Mouse (Mus musculus): ENCODE measurements at regions not wholly inside any gene's neighbourhood (a gene's known extent, or its start where the extent isn't known, plus 50 kb on each side); places are given as distances from the start of the nearest gene placed in this dataset.

GRCm38 (mm10) chr1:61419839-61420238 lies 218.8 kb upstream of the Pard3b start:
- CTCF ChIA-PET = no interaction called here

- CTCF ChIA-PET = no interaction called here
Observed at GRCm38 (mm10) chr1:61423253-61423652, 215.4 kb upstream of the Pard3b start.

- CTCF ChIA-PET = no interaction called here
Observed at GRCm38 (mm10) chr1:61428706-61429501, 209.7 kb upstream of the Pard3b start.

- CTCF ChIA-PET = no interaction called here
Observed at GRCm38 (mm10) chr1:61437603-61438002, 201.0 kb upstream of the Pard3b start.

DNA sequence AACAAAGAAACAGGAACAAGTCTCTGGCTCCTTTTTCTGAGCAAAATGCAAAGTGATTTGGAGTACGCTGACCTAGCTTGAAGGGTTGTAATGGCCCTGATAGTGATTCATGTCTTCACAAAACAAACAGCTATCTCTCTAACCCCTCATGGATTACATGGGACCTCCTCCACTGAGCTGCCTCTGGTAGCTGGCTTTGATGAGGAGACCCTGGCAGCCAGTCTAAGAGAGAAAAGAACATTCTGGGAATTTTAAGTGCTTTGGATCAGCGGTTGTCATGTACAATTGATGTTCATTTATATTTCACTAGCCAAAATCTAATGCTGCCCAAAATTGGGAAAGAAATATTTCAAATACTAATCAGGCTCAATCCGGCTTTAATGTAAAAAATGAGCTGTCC lies 177.2 kb upstream of the Pard3b start:
- CTCF ChIA-PET = no interaction called here

DNA sequence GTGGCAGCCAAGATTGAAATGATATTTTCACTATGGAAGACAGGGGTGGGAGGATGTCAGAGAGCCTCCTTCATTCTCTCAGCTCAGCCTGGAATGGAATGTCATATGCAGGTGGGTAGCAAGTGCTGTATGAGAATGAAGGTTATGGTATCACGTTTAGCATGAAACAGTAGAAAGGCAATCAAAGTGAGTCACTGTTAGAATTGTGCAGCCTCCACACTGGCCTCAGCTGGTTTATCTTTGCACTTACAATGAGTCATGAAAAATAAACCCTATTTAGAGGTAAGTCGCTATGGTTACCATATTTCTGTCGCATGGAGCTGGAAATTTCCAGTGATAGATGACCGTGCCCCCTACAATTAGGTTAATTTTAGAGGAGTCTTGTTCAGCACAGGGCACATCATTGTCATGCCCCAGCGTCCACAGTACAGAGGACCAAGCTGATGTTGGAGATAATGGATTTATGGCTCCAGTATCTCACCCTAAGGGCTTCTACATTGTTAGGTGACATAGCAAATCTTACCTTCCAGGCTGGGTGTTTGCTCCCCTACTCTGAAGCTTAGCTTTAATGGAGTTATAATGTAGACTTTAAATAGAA lies 167.9 kb upstream of the Pard3b start:
- CTCF ChIA-PET = no interaction called here

DNA sequence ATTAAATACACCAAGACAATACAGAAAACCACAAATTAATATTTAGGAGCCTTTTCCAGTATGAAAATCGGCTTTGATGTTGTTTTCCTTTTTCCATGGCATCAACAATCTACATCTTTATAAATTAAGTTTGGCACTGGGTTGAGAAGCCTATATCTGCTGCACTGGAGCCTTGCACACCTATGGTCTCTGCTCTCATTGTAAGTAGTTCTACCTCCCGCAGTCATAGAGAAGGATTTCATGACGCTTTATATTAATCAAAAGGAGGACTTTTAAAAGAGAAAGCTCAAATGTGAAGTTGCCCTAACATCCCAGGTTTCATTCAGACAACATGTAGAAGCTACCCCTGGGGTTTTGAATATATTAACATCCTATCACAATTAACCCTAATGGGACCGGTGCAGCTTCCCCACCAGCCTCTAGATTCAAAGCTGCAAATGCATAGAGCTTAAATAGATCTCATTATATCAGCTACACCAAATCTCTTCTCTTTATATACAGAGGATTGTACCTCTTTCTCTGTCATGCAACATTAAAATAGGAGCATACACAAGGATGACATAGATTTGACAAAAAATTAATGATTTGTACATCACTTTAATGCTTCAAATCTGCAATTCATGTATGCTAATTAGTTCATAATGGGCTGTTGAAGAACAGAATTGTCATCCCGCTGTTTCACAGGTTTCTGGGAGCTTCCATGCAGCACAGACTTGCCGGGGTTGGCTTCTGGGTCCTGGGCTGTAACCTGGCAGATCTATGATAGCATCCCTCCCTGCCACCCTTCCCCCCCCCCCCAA lies 166.6 kb upstream of the Pard3b start:
- CTCF ChIA-PET = no interaction called here

GRCm38 (mm10) chr1:61472579-61473242 lies 165.9 kb upstream of the Pard3b start:
- CTCF ChIA-PET = no interaction called here

DNA sequence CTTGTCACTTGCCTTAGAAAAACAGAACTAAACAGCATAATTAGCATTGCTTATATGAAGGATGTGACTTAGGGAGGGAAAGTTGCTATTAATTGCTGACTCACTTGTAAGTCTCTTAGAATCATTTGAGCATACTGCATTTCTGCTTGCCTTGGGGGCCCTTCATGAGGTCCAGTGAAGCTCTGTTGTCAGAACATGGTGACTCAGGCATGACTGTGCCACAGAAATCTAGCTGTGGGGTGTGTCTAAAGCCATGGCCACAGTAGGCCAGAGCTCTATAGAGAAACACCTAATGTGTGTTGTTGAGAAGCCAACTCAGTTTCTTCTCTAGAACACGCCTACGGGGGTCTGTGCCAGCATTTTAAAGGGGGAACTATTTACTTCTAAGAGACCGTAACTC lies 153.2 kb upstream of the Pard3b start:
- CTCF ChIA-PET = no interaction called here

GRCm38 (mm10) chr1:61524886-61525285 lies 113.7 kb upstream of the Pard3b start:
- CTCF ChIA-PET = no interaction called here

GRCm38 (mm10) chr1:61525881-61526280 lies 112.7 kb upstream of the Pard3b start:
- CTCF ChIA-PET = no interaction called here

GRCm38 (mm10) chr1:61528757-61529156 lies 109.9 kb upstream of the Pard3b start:
- CTCF ChIA-PET = interaction anchor here (0.6 kb wide), 1 partner anchor 55 kb away, joined by 5 read pairs; no protein-coding TSS in a partner anchor

GRCm38 (mm10) chr1:61530166-61530565 lies 108.5 kb upstream of the Pard3b start:
- CTCF ChIA-PET = no interaction called here

DNA sequence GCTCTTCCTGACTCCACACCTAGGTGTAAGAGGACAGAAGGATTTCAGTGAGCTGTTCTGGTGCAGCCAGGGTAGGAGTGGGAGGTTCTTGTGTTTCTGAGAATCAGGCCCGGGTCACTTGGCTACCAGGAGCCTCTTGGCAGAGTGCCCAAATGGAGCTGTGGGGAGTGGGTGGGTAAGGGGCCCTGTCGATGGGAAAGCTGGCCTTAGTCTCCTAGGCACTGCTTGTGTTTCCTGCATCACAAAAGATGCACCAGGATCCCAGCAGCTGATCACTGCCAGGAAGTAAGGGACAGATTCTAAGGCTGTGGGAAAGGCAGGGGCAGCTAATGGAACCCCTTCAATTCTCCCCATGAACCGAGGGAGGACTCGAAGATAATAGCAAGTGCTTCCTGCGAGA lies 107.1 kb upstream of the Pard3b start:
- CTCF ChIA-PET = no interaction called here

- CTCF ChIA-PET = no interaction called here
Observed at GRCm38 (mm10) chr1:61540081-61540480, 98.5 kb upstream of the Pard3b start.

GRCm38 (mm10) chr1:61541166-61541565 lies 97.5 kb upstream of the Pard3b start:
- CTCF ChIA-PET = interaction anchor here (0.6 kb wide), 1 partner anchor 1359 kb away, joined by 3 read pairs; no protein-coding TSS in a partner anchor

DNA sequence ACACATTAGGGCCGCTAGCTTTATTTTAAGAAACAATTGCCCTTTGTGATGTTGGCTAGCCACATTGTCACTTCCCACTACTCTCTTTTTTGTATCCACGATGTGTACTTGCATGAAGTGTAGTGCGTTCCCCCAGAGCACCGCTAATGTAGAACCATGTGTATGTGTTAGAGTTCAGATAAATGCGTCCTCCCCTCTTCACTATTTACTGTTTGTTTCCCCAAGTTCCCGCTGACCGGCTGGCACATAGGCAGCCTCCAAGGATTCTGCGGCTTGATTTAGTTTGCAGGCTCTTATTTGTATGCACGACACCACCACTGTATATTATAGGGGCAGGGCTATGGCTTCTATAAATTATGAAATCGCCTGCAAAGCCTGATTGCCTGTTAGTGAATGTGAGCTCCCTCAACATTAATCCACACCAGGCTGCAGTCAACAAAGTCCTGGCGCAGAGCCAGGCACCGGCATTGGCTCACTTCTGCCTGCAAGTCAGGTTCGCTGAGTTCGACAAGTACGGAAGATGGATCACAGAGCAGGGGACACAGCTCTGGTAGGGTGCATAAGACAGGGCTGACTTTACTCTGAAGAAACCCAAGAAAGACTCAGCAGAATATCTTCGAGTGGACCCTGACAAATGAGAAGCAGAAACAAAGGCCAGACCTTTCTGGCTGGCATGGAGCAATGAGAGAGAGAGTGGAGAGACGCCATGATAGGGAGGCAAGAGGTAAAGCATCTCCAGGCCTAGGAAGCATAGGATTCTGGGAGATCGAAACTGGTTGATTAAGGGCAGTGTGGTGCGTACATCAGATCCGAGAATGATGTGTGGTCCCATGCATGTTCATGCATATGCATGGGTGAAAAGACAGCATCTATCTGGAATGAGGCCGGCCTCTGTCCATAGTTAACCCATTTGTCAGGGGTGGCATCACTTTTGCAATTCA lies 85.8 kb upstream of the Pard3b start:
- CTCF ChIA-PET = no interaction called here

DNA sequence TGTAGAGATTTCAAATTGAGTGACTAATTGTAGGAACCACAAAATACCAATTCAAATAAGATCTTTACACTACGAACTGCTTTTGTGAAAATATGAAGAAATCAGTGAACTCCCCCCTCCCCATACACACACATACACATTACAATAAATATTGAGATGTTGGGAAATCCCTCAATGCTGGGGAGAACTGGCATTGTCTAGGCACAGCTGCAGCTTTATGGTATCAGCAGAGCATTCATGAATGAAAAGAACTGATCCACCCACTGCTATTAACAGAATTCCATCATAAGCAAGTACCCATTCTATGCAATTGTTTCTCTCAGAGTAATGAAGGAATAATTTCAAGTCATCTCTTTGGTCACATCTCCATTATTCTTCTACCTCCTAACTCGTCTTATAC lies 79.1 kb upstream of the Pard3b start:
- CTCF ChIA-PET = no interaction called here

DNA sequence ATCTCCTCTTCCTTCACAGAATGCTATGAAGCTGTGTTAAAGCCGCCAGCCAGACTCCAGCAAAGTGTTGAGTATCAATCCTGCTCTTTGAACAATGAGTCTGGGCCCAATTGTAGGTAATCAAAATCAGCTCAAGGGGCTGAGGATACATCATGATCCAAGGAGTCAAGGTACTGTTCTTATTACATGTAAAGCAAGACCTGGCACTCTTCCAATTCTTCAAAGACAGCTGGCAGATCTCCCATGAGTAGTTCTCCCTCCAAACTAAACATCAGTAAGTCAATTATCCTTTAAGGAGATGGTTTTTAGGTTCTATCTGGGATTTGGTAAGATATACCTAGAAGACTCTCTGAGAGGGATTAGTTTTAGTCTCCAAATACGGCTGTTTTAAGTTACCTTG lies 76.5 kb upstream of the Pard3b start:
- CTCF ChIA-PET = no interaction called here

DNA sequence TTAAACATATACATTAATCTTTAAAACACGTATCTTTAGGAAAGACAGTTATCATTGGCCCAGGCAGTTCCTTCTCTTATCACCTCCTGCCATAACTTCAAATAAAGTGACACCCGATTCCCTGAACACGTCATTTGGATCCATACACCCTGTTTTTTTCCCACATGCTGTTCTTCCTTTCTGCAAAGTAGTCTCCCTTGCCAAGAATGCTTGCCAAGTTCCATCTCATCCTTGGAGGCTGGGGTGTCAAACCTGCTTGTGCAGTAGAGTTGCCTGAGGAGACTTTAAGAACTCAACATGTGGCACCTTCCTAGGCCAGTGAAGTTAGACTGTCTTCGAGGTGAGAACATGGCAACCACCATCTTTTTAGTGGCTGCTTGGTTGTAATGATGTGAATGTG lies 73.2 kb upstream of the Pard3b start:
- CTCF ChIA-PET = no interaction called here

- CTCF ChIA-PET = no interaction called here
Observed at GRCm38 (mm10) chr1:61574276-61574675, 64.3 kb upstream of the Pard3b start.
